Mouse (Mus musculus) heart, adult 2 months (tissue): ENCODE results near the gene Arhgap23. TPM values are rescaled to one million over a fixed set of nuclear protein-coding genes. Genes with fewer than 3 reads are reported as not detected.

Experiments
- DNase-seq, 2 experiments: peaks; one replicate each; pipeline ENCODE4 v3.0.0; 2021
- H3K27ac ChIP-seq: fragments of 200-600 bp; 2 replicates; pipeline ENCODE4 v1.8.1; 2022
- H3K27me3 ChIP-seq: fragments of 200-500 bp; 2 replicates; pipeline ENCODE4 v1.6.1; 2012; ENCODE audit warnings: mild to moderate bottlenecking, low read length, inconsistent platforms, mixed read lengths; ENCODE audit not compliant: control insufficient read depth, insufficient read depth
- H3K36me3 ChIP-seq: fragments of 200-500 bp; 2 replicates; pipeline ENCODE4 v1.6.1; 2012; ENCODE audit warnings: low read length, inconsistent platforms; ENCODE audit not compliant: control insufficient read depth, insufficient read depth
- H3K4me1 ChIP-seq: fragments of 200-500 bp; 2 replicates; pipeline ENCODE4 v1.6.1; 2011; ENCODE audit warnings: low read length; ENCODE audit not compliant: control insufficient read depth, insufficient read depth
- H3K4me3 ChIP-seq: fragments of 200-600 bp; 2 replicates; pipeline ENCODE4 v1.8.1; 2022
- H3K79me2 ChIP-seq: fragments of 200-500 bp; replicated peaks from 2 replicates; pipeline ENCODE4 v1.6.1; 2012; ENCODE audit warnings: mild to moderate bottlenecking, inconsistent platforms, low read length, moderate library complexity, mixed read lengths; ENCODE audit not compliant: control insufficient read depth, insufficient read depth
- H3K9ac ChIP-seq: fragments of 200-500 bp; 2 replicates; pipeline ENCODE4 v1.6.1; 2012; ENCODE audit warnings: low read depth, mild to moderate bottlenecking, control low read depth, inconsistent platforms, low read length, mixed read lengths
- CTCF ChIP-seq: fragments of 200-600 bp; IDR thresholded peaks from 2 replicates; pipeline ENCODE4 v1.8.1; 2022; ENCODE audit warnings: antibody characterized with exemption, mild to moderate bottlenecking, moderate library complexity
- EP300 ChIP-seq: fragments of 200-500 bp; IDR thresholded peaks from 2 replicates; pipeline ENCODE4 v1.6.1; 2011; ENCODE audit warnings: low read depth, low read length, control low read depth; ENCODE audit not compliant: insufficient read depth
- POLR2A ChIP-seq: fragments of 200-500 bp; IDR thresholded peaks from 2 replicates; pipeline ENCODE4 v1.6.1; 2011; ENCODE audit warnings: mild to moderate bottlenecking, low read depth, low read length, control low read depth; ENCODE audit not compliant: insufficient read depth
- WGBS: fragments of 180-500 bp; shearing (Covaris S2); methylation state at CpG from one replicate; pipeline ENCODE4 v1.1.7; 2018; 5-methylcytosine and 5-hydroxymethylcytosine counted together
- intact Hi-C: fragments of 180-260 bp; cut with DNase I; formaldehyde crosslinking; loops from one replicate; pipeline ENCODE4 v1.15.1; 2025
- polyA plus RNA-seq: library from polyadenylated mRNA; depleted of rRNA; stranded (reverse); fragments of >200 nt; gene quantifications from 2 replicates; pipeline ENCODE4 v1.2.3, GENCODE M21; 2012
- total RNA-seq, 2 experiments: library from RNA; stranded (reverse); gene quantifications; 2 replicates each; pipeline ENCODE4 v1.2.3; 2021

Gene Arhgap23
- total and polyA plus RNA-seq, 3 experiments, result 12.8 to 18.4 (median 13.7) TPM

- 87% methylated on average over 3 of the region's 3 CpGs for WGBS
Measured at GRCm38 (mm10) chr11:97513066-97513465, 97.7 kb downstream of the Arhgap23 start.

GRCm38 (mm10) chr11:97520541-97520940 is 105.2 kb downstream of the Arhgap23 start:
- intact Hi-C loops, result no loop called here
- no peak overlapping the region for H3K9ac ChIP-seq
- H3K27ac ChIP-seq, result no peak overlapping the region
- H3K4me1 ChIP-seq, result no peaks in the 10 kb centered on the region
- DNase-seq, result no peak
- no peaks in the 10 kb centered on the region for H3K27me3 ChIP-seq
- WGBS, result 92% methylated on average over 7 of the region's 7 CpGs
- TF ChIP-seq EP300, result no peak
- no peak for TF ChIP-seq POLR2A
- no peak for TF ChIP-seq CTCF
- no peaks in the 10 kb centered on the region for H3K79me2 ChIP-seq
- no peak overlapping the region for H3K4me3 ChIP-seq
- no peaks in the 10 kb centered on the region for H3K36me3 ChIP-seq

More at GRCm38 (mm10) chr11:97513066-97513465, 97.7 kb downstream of the Arhgap23 start:
- no peak overlapping the region for H3K4me3 ChIP-seq
- H3K36me3 ChIP-seq, result no peaks in the 10 kb centered on the region
- DNase-seq, result no peak
- H3K4me1 ChIP-seq, result no peaks in the 10 kb centered on the region; the same call in 1 of the 2 replicates
- H3K9ac ChIP-seq, result no peak overlapping the region
- H3K27me3 ChIP-seq, result no peaks in the 10 kb centered on the region
- TF ChIP-seq EP300, result no peak
- TF ChIP-seq POLR2A, result no peak
- TF ChIP-seq CTCF, result no peak
- intact Hi-C loops, result loop anchor here (5.0 kb wide), 1 partner anchor 36 kb away; no protein-coding TSS in a partner anchor
- H3K27ac ChIP-seq, result no peak overlapping the region
- no peaks in the 10 kb centered on the region for H3K79me2 ChIP-seq

GRCm38 (mm10) chr11:97521741-97522474 is 106.6 kb downstream of the Arhgap23 start:
- DNase-seq, result no peak
- Histone ChIP-seq H3K4me1 (no peaks in the 10 kb centered on the region), H3K9ac (no peak overlapping the region), H3K27ac (no peak overlapping the region), H3K36me3 (no peaks in the 10 kb centered on the region), H3K79me2 (no peaks in the 10 kb centered on the region), H3K4me3 (no peak overlapping the region), H3K27me3 (no peaks in the 10 kb centered on the region)
- TF ChIP-seq EP300, result no peak
- TF ChIP-seq POLR2A, result no peak
- no peak for TF ChIP-seq CTCF
- WGBS, result 75% methylated on average over 29 of the region's 29 CpGs
- intact Hi-C loops, result no loop called here

GRCm38 (mm10) chr11:97523107-97523506 is 107.8 kb downstream of the Arhgap23 start:
- no peak overlapping the region for H3K4me3 ChIP-seq
- no peaks in the 10 kb centered on the region for H3K4me1 ChIP-seq
- no peak overlapping the region for H3K27ac ChIP-seq
- no peaks in the 10 kb centered on the region for H3K36me3 ChIP-seq
- no peaks in the 10 kb centered on the region for H3K27me3 ChIP-seq
- WGBS, result 78% methylated on average over 14 of the region's 14 CpGs
- no peak for TF ChIP-seq CTCF
- TF ChIP-seq EP300, result no peak
- no peak for TF ChIP-seq POLR2A
- intact Hi-C loops, result no loop called here
- no peaks in the 10 kb centered on the region for H3K79me2 ChIP-seq
- H3K9ac ChIP-seq, result no peak overlapping the region
- DNase-seq, result no peak

- WGBS, result 14% methylated on average over 1 of the region's 1 CpGs
- peak in 1 of 2 experiments; percentile 23 for DNase-seq
- TF ChIP-seq EP300, result no peak
- TF ChIP-seq CTCF, result no peak
- no peak for TF ChIP-seq POLR2A
- H3K36me3 ChIP-seq, result no peaks in the 10 kb centered on the region
- H3K9ac ChIP-seq, result no peak overlapping the region
- no peaks in the 10 kb centered on the region for H3K27me3 ChIP-seq
- no peaks in the 10 kb centered on the region for H3K79me2 ChIP-seq
- H3K4me1 ChIP-seq, result no peaks in the 10 kb centered on the region
- H3K4me3 ChIP-seq, result no peak overlapping the region
- intact Hi-C loops, result no loop called here
- no peak overlapping the region for H3K27ac ChIP-seq
Measured at GRCm38 (mm10) chr11:97523827-97524261, 108.5 kb downstream of the Arhgap23 start.

- Histone ChIP-seq H3K27me3 (no peaks in the 10 kb centered on the region), H3K4me3 (no peak overlapping the region), H3K79me2 (no peaks in the 10 kb centered on the region), H3K27ac (no peak overlapping the region), H3K9ac (no peak overlapping the region), H3K36me3 (no peaks in the 10 kb centered on the region), H3K4me1 (no peaks in the 10 kb centered on the region)
- WGBS, result 53% methylated on average over 9 of the region's 9 CpGs
- TF ChIP-seq EP300, result no peak
- TF ChIP-seq POLR2A, result no peak
- no peak for TF ChIP-seq CTCF
- DNase-seq, result no peak
- intact Hi-C loops, result no loop called here
Measured at GRCm38 (mm10) chr11:97524306-97524705, 109.0 kb downstream of the Arhgap23 start.
